Mouse (Mus musculus): ENCODE measurements around the gene Ldb2. TPM values are rescaled to one million over a fixed set of nuclear protein-coding genes. Genes with fewer than 3 reads are reported as not detected.

The Ldb2 gene
- polyA plus RNA-seq, 1 experiment from 2014 or later, result 12.0 TPM

- ATAC-seq, result no peak
Measured at GRCm38 (mm10) chr5:44667907-44668306, 131.6 kb downstream of the Ldb2 start.

GRCm38 (mm10) chr5:44667383-44667782 is 132.1 kb downstream of the Ldb2 start:
- WGBS, result 86% methylated on average over 10 of the region's 10 CpGs
- no peaks in the 10 kb centered on the region for H3K4me1 ChIP-seq (replicated peaks; ENCODE audit: control insufficient read depth, insufficient read depth, low read length)
- TF ChIP-seq CTCF (IDR thresholded peaks at IDR 0.05; ENCODE audit: low read depth), result no peak
- no peaks in the 10 kb centered on the region for H3K9me3 ChIP-seq (ENCODE audit: control insufficient read depth)
- no peak overlapping the region for H3K4me3 ChIP-seq (ENCODE audit: low read depth, low read length)
- no peak overlapping the region for H3K4me2 ChIP-seq (replicated peaks; ENCODE audit: low read depth)
- no peak overlapping the region for H3K27ac ChIP-seq (ENCODE audit: low read depth, low read length)
- no peaks in the 10 kb centered on the region for H3K36me3 ChIP-seq (ENCODE audit: control insufficient read depth, insufficient read depth)
- ATAC-seq, result no peak
- H3K9ac ChIP-seq (ENCODE audit: low read depth, low read length), result no peak overlapping the region
- H3K27me3 ChIP-seq (replicated peaks; ENCODE audit: control insufficient read depth, insufficient read depth, low read length), result no peaks in the 10 kb centered on the region

More at GRCm38 (mm10) chr5:44667907-44668306, 131.6 kb downstream of the Ldb2 start:
- WGBS, result 83% methylated on average over 3 of the region's 3 CpGs
- H3K36me3 ChIP-seq (ENCODE audit: control insufficient read depth, insufficient read depth), result no peaks in the 10 kb centered on the region
- no peak overlapping the region for H3K4me3 ChIP-seq (ENCODE audit: low read depth, low read length)
- H3K27ac ChIP-seq (ENCODE audit: low read depth, low read length), result no peak overlapping the region
- no peaks in the 10 kb centered on the region for H3K27me3 ChIP-seq (replicated peaks; ENCODE audit: control insufficient read depth, insufficient read depth, low read length)
- H3K4me2 ChIP-seq (replicated peaks; ENCODE audit: low read depth), result no peak overlapping the region
- no peak for TF ChIP-seq CTCF (IDR thresholded peaks at IDR 0.05; ENCODE audit: low read depth)
- no peak overlapping the region for H3K9ac ChIP-seq (ENCODE audit: low read depth, low read length)
- no peaks in the 10 kb centered on the region for H3K4me1 ChIP-seq (replicated peaks; ENCODE audit: control insufficient read depth, insufficient read depth, low read length)
- no peaks in the 10 kb centered on the region for H3K9me3 ChIP-seq (ENCODE audit: control insufficient read depth)

GRCm38 (mm10) chr5:44659651-44660050 is 139.8 kb downstream of the Ldb2 start:
- no peak for TF ChIP-seq CTCF (IDR thresholded peaks at IDR 0.05; ENCODE audit: low read depth)
- Histone ChIP-seq H3K9ac (ENCODE audit: low read depth, low read length) (no peak overlapping the region), H3K4me2 (replicated peaks; ENCODE audit: low read depth) (no peak overlapping the region), H3K4me3 (ENCODE audit: low read depth, low read length) (no peak overlapping the region), H3K27ac (ENCODE audit: low read depth, low read length) (no peak overlapping the region), H3K27me3 (replicated peaks; ENCODE audit: control insufficient read depth, insufficient read depth, low read length) (no peaks in the 10 kb centered on the region), H3K36me3 (ENCODE audit: control insufficient read depth, insufficient read depth) (no peaks in the 10 kb centered on the region), H3K9me3 (ENCODE audit: control insufficient read depth) (no peaks in the 10 kb centered on the region), H3K4me1 (replicated peaks; ENCODE audit: control insufficient read depth, insufficient read depth, low read length) (no peaks in the 10 kb centered on the region)
- no peak for ATAC-seq
- 87% methylated on average over 11 of the region's 11 CpGs for WGBS

GRCm38 (mm10) chr5:44656707-44657106 is 142.8 kb downstream of the Ldb2 start:
- H3K27ac ChIP-seq (ENCODE audit: low read depth, low read length), result no peak overlapping the region
- no peak overlapping the region for H3K9ac ChIP-seq (ENCODE audit: low read depth, low read length)
- no peaks in the 10 kb centered on the region for H3K36me3 ChIP-seq (ENCODE audit: control insufficient read depth, insufficient read depth)
- H3K4me2 ChIP-seq (replicated peaks; ENCODE audit: low read depth), result no peak overlapping the region
- ATAC-seq, result no peak
- no peaks in the 10 kb centered on the region for H3K27me3 ChIP-seq (replicated peaks; ENCODE audit: control insufficient read depth, insufficient read depth, low read length)
- TF ChIP-seq CTCF (IDR thresholded peaks at IDR 0.05; ENCODE audit: low read depth), result peak; percentile 55
- H3K9me3 ChIP-seq (ENCODE audit: control insufficient read depth), result no peaks in the 10 kb centered on the region
- no peaks in the 10 kb centered on the region for H3K4me1 ChIP-seq (replicated peaks; ENCODE audit: control insufficient read depth, insufficient read depth, low read length)
- no peak overlapping the region for H3K4me3 ChIP-seq (ENCODE audit: low read depth, low read length)
- 84% methylated on average over 1 of the region's 1 CpGs for WGBS

GRCm38 (mm10) chr5:44654403-44654802 is 145.1 kb downstream of the Ldb2 start:
- WGBS, result 49% methylated on average over 9 of the region's 9 CpGs
- no peaks in the 10 kb centered on the region for H3K36me3 ChIP-seq (ENCODE audit: control insufficient read depth, insufficient read depth)
- no peak overlapping the region for H3K9ac ChIP-seq (ENCODE audit: low read depth, low read length)
- no peaks in the 10 kb centered on the region for H3K9me3 ChIP-seq (ENCODE audit: control insufficient read depth)
- H3K27ac ChIP-seq (ENCODE audit: low read depth, low read length), result no peak overlapping the region
- TF ChIP-seq CTCF (IDR thresholded peaks at IDR 0.05; ENCODE audit: low read depth), result no peak
- H3K4me1 ChIP-seq (replicated peaks; ENCODE audit: control insufficient read depth, insufficient read depth, low read length), result no peaks in the 10 kb centered on the region
- ATAC-seq, result no peak
- H3K4me3 ChIP-seq (ENCODE audit: low read depth, low read length), result no peak overlapping the region
- no peak overlapping the region for H3K4me2 ChIP-seq (replicated peaks; ENCODE audit: low read depth)
- H3K27me3 ChIP-seq (replicated peaks; ENCODE audit: control insufficient read depth, insufficient read depth, low read length), result no peaks in the 10 kb centered on the region

- no peaks in the 10 kb centered on the region; the same call in 1 of the 2 replicates for H3K4me1 ChIP-seq (replicated peaks; ENCODE audit: control insufficient read depth, insufficient read depth, low read length)
- H3K36me3 ChIP-seq (ENCODE audit: control insufficient read depth, insufficient read depth), result no peaks in the 10 kb centered on the region
- H3K4me2 ChIP-seq (replicated peaks; ENCODE audit: low read depth), result no peak overlapping the region
- H3K4me3 ChIP-seq (ENCODE audit: low read depth, low read length), result no peak overlapping the region
- H3K9me3 ChIP-seq (ENCODE audit: control insufficient read depth), result no peaks in the 10 kb centered on the region
- H3K9ac ChIP-seq (ENCODE audit: low read depth, low read length), result no peak overlapping the region
- ATAC-seq, result no peak
- no peak for TF ChIP-seq CTCF (IDR thresholded peaks at IDR 0.05; ENCODE audit: low read depth)
- no peak overlapping the region for H3K27ac ChIP-seq (ENCODE audit: low read depth, low read length)
- H3K27me3 ChIP-seq (replicated peaks; ENCODE audit: control insufficient read depth, insufficient read depth, low read length), result no peaks in the 10 kb centered on the region
- 54% methylated on average over 2 of the region's 2 CpGs for WGBS
Measured at GRCm38 (mm10) chr5:44646842-44647190, 152.7 kb downstream of the Ldb2 start.

Measured in intestine, postnatal 0 days (tissue).